Mouse (Mus musculus): ENCODE measurements around the gene Nav2. TPM values are rescaled to one million over a fixed set of nuclear protein-coding genes. Genes with fewer than 3 reads are reported as not detected.

The Nav2 gene
- total and polyA plus RNA-seq, 3 experiments = 20.4 to 49.9 (median 34.4) TPM

DNA sequence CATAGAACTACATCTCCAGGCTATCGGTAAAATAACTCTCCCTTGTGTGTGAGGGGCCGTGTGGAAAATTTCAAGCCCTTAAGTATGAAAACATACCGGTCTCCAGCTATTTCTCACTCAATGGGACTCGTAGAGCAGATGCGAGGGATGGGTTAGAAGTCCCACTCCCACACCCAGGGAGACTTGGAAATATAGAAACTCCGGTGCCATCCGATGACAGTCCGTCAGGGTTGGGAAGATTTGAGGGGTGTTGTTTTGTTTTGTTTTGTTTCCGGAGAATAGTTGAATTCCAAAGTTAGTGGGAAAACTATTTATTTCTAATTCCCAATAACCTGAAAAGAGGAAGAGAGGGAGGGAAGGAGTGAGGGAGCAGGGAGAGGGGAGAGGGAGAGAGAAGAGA lies 728.8 kb downstream of the Nav2 start:
- no peak for TF ChIP-seq CTCF (IDR thresholded peaks at IDR 0.05)
- TF ChIP-seq EP300 (IDR thresholded peaks at IDR 0.05; ENCODE audit: insufficient read depth, low read depth, low read length) = no peak
- TF ChIP-seq POLR2A (IDR thresholded peaks at IDR 0.05; ENCODE audit: insufficient read depth, low read depth, low read length) = no peak
- DNase-seq = no peak
- no peak overlapping the region for H3K4me3 ChIP-seq
- H3K36me3 ChIP-seq (ENCODE audit: control insufficient read depth, insufficient read depth, low read length) = no peaks in the 10 kb centered on the region
- intact Hi-C loops (cut with DNase I) = no loop called here
- no peak overlapping the region for H3K9ac ChIP-seq (ENCODE audit: low read depth, low read length)
- no peaks in the 10 kb centered on the region for H3K79me2 ChIP-seq (replicated peaks; ENCODE audit: control insufficient read depth, insufficient read depth, low read length)
- H3K4me1 ChIP-seq (ENCODE audit: control insufficient read depth, insufficient read depth, low read length) = no peaks in the 10 kb centered on the region
- WGBS = 6% methylated on average over 9 of the region's 9 CpGs
- H3K27ac ChIP-seq = no peak overlapping the region
- peaks cover 32% of the 10 kb centered on the region for H3K27me3 ChIP-seq (ENCODE audit: control insufficient read depth, insufficient read depth, low read length)

DNA sequence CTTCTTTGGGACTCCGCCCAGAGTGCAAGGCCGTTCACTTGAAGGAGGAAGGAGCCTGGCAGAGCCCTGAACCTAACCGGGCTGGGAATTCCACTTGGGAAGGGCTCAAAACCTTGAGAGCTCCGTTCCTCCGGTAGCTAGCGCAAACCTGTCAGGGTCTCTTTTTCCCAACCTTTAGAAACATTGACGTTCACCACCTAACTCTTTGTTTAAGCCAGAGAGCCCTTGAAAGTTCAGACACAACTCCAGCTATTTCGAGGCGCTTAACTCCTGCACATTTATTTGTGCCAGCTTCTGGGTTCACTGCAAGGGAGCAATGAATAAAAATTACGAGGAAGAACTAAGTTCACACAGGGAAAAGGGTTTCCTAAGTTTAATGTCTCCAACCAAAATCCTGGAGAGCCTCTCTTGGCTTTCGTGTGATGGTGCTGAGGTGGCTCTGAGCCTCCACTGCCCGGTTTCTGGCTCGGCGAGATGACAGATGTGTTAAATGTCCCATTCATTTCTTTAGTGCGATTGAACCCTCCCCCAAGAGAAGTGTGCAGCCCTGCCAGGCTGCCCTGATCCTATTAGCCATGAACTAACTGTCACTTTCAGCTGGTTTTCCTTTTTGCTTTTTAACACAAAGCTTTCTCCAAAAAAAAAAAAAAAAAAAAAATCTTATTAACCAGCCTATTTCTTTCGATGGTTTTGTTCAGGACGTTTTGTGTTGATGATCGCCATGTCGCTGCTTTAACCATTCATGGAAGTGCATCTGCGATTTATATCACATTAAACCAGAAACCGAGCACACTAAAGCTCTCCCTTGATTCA lies 729.5 kb downstream of the Nav2 start:
- Histone ChIP-seq H3K9ac (ENCODE audit: low read depth, low read length) (no peak overlapping the region), H3K36me3 (ENCODE audit: control insufficient read depth, insufficient read depth, low read length) (no peaks in the 10 kb centered on the region), H3K27me3 (ENCODE audit: control insufficient read depth, insufficient read depth, low read length) (peaks cover 28% of the 10 kb centered on the region), H3K4me3 (no peak overlapping the region), H3K27ac (no peak overlapping the region), H3K4me1 (ENCODE audit: control insufficient read depth, insufficient read depth, low read length) (no peaks in the 10 kb centered on the region), H3K79me2 (replicated peaks; ENCODE audit: control insufficient read depth, insufficient read depth, low read length) (no peaks in the 10 kb centered on the region)
- no peak for TF ChIP-seq EP300 (IDR thresholded peaks at IDR 0.05; ENCODE audit: insufficient read depth, low read depth, low read length)
- TF ChIP-seq CTCF (IDR thresholded peaks at IDR 0.05) = no peak
- no peak for TF ChIP-seq POLR2A (IDR thresholded peaks at IDR 0.05; ENCODE audit: insufficient read depth, low read depth, low read length)
- intact Hi-C loops (cut with DNase I) = no loop called here
- no peak for DNase-seq
- WGBS = 5% methylated on average over 21 of the region's 21 CpGs

DNA sequence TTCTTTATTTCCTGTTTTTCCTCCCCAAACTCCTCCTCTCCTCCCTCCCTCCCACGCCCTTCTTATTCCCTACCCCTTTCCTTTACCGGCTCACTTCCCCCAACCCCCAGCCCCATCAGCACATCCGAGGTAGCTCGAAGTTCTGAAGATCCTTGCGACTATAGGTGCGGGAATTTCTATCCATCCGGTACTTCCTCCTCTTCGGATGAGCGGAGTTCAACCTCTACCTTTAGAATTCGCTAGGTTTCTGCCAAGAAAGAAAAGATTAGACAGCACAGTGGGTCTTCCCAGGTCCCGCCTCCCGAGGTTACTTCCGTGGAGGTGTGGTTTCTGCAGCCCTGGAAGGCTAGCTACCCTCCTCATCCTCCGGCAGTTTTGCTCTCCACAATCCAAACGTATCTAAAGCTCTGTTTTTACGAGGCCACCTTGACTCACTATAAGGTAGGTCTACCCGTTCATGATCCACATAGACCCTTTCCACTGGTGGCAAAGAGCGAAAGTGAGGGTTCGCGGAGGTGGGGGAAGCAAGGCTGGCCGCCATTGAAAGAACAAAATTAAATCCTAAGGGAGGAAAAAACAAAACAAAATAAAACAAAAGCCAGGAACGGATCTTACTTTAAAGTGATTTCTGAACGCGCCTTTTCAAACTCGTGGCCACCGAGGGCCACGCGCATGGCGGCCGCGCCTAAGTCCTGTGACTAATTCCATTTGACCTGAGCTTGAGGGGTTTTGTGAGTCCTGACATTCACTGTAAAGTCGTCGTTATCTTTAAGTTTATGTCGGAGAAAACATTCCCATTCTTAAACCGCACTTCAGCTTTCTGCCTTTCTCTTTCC lies 730.6 kb downstream of the Nav2 start:
- H3K27me3 ChIP-seq (ENCODE audit: control insufficient read depth, insufficient read depth, low read length) = peaks cover 26% of the 10 kb centered on the region
- WGBS = 5% methylated on average over 35 of the region's 35 CpGs

GRCm38 (mm10) chr7:49639864-49640708 lies 731.6 kb downstream of the Nav2 start:
- H3K27me3 ChIP-seq (ENCODE audit: control insufficient read depth, insufficient read depth, low read length) = peaks cover 21% of the 10 kb centered on the region
- no peaks in the 10 kb centered on the region for H3K36me3 ChIP-seq (ENCODE audit: control insufficient read depth, insufficient read depth, low read length)
- no peaks in the 10 kb centered on the region for H3K79me2 ChIP-seq (replicated peaks; ENCODE audit: control insufficient read depth, insufficient read depth, low read length)
- no peak for TF ChIP-seq EP300 (IDR thresholded peaks at IDR 0.05; ENCODE audit: insufficient read depth, low read depth, low read length)
- no peak overlapping the region for H3K4me3 ChIP-seq
- H3K4me1 ChIP-seq (ENCODE audit: control insufficient read depth, insufficient read depth, low read length) = no peaks in the 10 kb centered on the region
- intact Hi-C loops (cut with DNase I) = no loop called here
- H3K27ac ChIP-seq = no peak overlapping the region
- WGBS = 35% methylated on average over 18 of the region's 18 CpGs
- H3K9ac ChIP-seq (ENCODE audit: low read depth, low read length) = no peak overlapping the region
- no peak for DNase-seq

More for the DNA sequence above, 730.6 kb downstream of the Nav2 start:
- Histone ChIP-seq H3K4me3 (no peak overlapping the region), H3K27ac (no peak overlapping the region), H3K36me3 (ENCODE audit: control insufficient read depth, insufficient read depth, low read length) (no peaks in the 10 kb centered on the region), H3K79me2 (replicated peaks; ENCODE audit: control insufficient read depth, insufficient read depth, low read length) (no peaks in the 10 kb centered on the region), H3K9ac (ENCODE audit: low read depth, low read length) (no peak overlapping the region), H3K4me1 (ENCODE audit: control insufficient read depth, insufficient read depth, low read length) (no peaks in the 10 kb centered on the region)
- DNase-seq = no peak
- no peak for TF ChIP-seq EP300 (IDR thresholded peaks at IDR 0.05; ENCODE audit: insufficient read depth, low read depth, low read length)
- TF ChIP-seq CTCF (IDR thresholded peaks at IDR 0.05) = no peak
- TF ChIP-seq POLR2A (IDR thresholded peaks at IDR 0.05; ENCODE audit: insufficient read depth, low read depth, low read length) = no peak
- intact Hi-C loops (cut with DNase I) = no loop called here

DNA sequence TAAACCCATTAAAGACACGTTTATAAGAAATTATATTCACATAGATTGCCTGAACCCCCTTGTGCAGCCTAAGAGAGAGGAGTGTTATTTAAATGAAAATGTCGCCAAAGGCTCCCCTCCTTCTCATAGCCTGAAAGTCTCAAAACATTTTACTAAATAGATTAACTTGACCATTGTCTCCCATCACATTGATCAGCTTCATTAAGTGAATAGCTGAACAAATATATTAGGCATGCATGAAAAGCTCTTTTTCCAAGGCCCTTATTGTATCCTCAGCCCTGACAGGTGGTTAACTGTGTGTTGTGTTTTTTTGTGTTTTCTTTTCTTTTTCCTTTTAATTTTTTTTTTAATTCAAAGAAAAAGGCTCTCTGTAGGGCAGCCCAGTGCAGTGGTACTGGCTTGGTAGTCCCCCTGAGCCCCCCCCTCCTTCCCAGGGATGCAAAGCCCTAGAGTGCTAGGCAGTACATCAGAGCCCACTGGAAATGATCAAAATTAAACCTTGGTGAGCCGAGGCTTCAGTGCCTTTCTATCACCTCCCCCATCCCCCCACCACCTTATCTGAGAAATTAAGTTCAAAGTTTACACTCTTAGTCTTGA lies 732.3 kb downstream of the Nav2 start:
- H3K27me3 ChIP-seq (ENCODE audit: control insufficient read depth, insufficient read depth, low read length) = peaks cover 16% of the 10 kb centered on the region
- no peak overlapping the region for H3K27ac ChIP-seq
- H3K4me3 ChIP-seq = no peak overlapping the region
- no peaks in the 10 kb centered on the region for H3K36me3 ChIP-seq (ENCODE audit: control insufficient read depth, insufficient read depth, low read length)
- WGBS = 40% methylated on average over 3 of the region's 3 CpGs
- H3K79me2 ChIP-seq (replicated peaks; ENCODE audit: control insufficient read depth, insufficient read depth, low read length) = no peaks in the 10 kb centered on the region
- DNase-seq = no peak
- no peak overlapping the region for H3K9ac ChIP-seq (ENCODE audit: low read depth, low read length)
- H3K4me1 ChIP-seq (ENCODE audit: control insufficient read depth, insufficient read depth, low read length) = no peaks in the 10 kb centered on the region
- TF ChIP-seq POLR2A (IDR thresholded peaks at IDR 0.05; ENCODE audit: insufficient read depth, low read depth, low read length) (no peak), EP300 (IDR thresholded peaks at IDR 0.05; ENCODE audit: insufficient read depth, low read depth, low read length) (no peak), CTCF (IDR thresholded peaks at IDR 0.05) (no peak)
- intact Hi-C loops (cut with DNase I) = no loop called here

Other genes with a start within 250 kb of the Nav2 start
- 10 to 100 TPM; 10.9 to 11.0 TPM for gene Zdhhc13, start 119.7 kb upstream of the Nav2 start, total RNA-seq (2021)
- 7.1 and 15.1 TPM in 2 replicates for gene Zdhhc13, start 119.7 kb upstream of the Nav2 start, polyA plus RNA-seq (2012; rRNA removed)
- gene Csrp3, start 60.7 kb upstream of the Nav2 start, total RNA-seq (2021) = 1,000 to 10,000 TPM; 1,931 to 2,301 TPM
- gene Csrp3, start 60.7 kb upstream of the Nav2 start, polyA plus RNA-seq (2012; rRNA removed) = 773 and 781 TPM in 2 replicates
- 1 to 10 TPM; 1.3 to 1.6 TPM for gene E2f8, start 27.1 kb upstream of the Nav2 start, total RNA-seq (2021)
- 0.23 and 0.31 TPM in 2 replicates for gene E2f8, start 27.1 kb upstream of the Nav2 start, polyA plus RNA-seq (2012; rRNA removed)

Data from heart, adult 2 months (tissue).